8 mouse cellular contexts compared by ENCODE assay signal in the genomic region with DNA sequence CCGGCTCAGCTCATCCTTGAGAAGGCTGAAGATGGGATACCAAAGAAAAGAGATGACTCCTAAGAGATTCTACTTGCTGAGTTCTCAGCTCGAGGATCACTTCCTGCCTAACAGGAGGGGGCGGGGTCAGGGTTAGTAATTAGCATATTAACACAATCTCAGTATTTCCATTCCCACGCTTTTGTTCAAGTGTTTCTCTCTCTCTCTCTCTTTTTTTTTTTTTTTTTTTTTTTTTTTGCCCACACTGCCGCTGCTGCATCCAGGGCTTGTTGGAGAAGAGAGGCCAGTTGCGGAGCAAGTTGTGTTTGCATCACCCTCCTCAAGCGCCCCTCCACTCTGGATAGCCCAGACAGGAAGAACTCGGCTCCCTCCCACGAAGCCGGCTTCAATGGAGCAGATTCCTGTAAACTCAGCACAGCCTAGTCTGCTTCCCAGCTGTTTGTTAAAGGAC. TPM values are rescaled to one million over a fixed set of nuclear protein-coding genes. Genes with fewer than 3 reads are reported as not detected.
A peak's percentile ranks its signal among the peaks of the same experiment; 100 is the strongest.
DNase-seq lines count a peak whose midpoint lies in the region; ATAC-seq and TF ChIP-seq lines count a peak whose summit lies in the region.

No protein-coding gene starts in this region.

- no peaks in the 10 kb centered on the region for H3K9me3 ChIP-seq in hindbrain, embryonic 14.5 days (ENCODE audit: control insufficient read depth, low read length)
- H3K9me3 ChIP-seq in liver, embryonic 14.5 days (ENCODE audit: control insufficient read depth, low read length), result no peaks in the 10 kb centered on the region

- TF ChIP-seq EP300 in liver, embryonic 14.5 days (IDR thresholded peaks at IDR 0.05; ENCODE audit: low read depth), result no peak

- peak overlapping the region; percentile 34 for H3K9ac ChIP-seq in hindbrain, embryonic 14.5 days
- no peak overlapping the region for H3K9ac ChIP-seq in liver, embryonic 14.5 days (replicated peaks)

- H3K4me1 ChIP-seq in hindbrain, embryonic 14.5 days (replicated peaks; ENCODE audit: control insufficient read depth, insufficient read depth, low read length), result peaks cover 6% of the 10 kb centered on the region; the same call in 1 of the 2 replicates
- peaks cover 0 to 3% of the 10 kb centered on the region in 2 experiments; a peak in 2 of 4 replicates for H3K4me1 ChIP-seq in liver, embryonic 14.5 days (replicated peaks; ENCODE audit: control insufficient read depth in 2 of 2, insufficient read depth in 2 of 2, low read length in 1 of 2)

- ATAC-seq in hindbrain, embryonic 14.5 days (ENCODE audit: low FRiP score), result no peak
- no peak for ATAC-seq in liver, embryonic 14.5 days (ENCODE audit: insufficient read depth)

- TF ChIP-seq CTCF in liver, embryonic 14.5 days (IDR thresholded peaks at IDR 0.05; ENCODE audit: low read depth), result no peak

- no peaks in the 10 kb centered on the region for H3K27me3 ChIP-seq in hindbrain, embryonic 14.5 days (ENCODE audit: control insufficient read depth, insufficient read depth, low read length)
- no peaks in the 10 kb centered on the region for H3K27me3 ChIP-seq in liver, embryonic 14.5 days (ENCODE audit: control insufficient read depth, insufficient read depth, low read length)

- DNase-seq in ES-CJ7 (ENCODE audit: low read depth, low spot score), result peak; percentile 42
- DNase-seq in embryo, embryonic 11 days, result peak; percentile 71
- DNase-seq in hindbrain, embryonic 14.5 days (ENCODE audit: low spot score), result peak; percentile 54
- DNase-seq in liver, embryonic 14.5 days (ENCODE audit: low read depth in 3 of 3, low spot score in 3 of 3), result no peak
- DNase-seq in retina, postnatal 1 day, result peak; percentile 60
- no peak for DNase-seq in right cerebral cortex, postnatal 14 days
- no peak for DNase-seq in natural killer cell, adult 2 months (ENCODE audit: low spot score in 2 of 2)
- no peak for DNase-seq in urinary bladder, postnatal 14 days (ENCODE audit: low spot score)

- WGBS in hindbrain, embryonic 14.5 days, result 8% methylated on average over 10 of the region's 10 CpGs
- 7% methylated on average over 10 of the region's 10 CpGs for WGBS in liver, embryonic 14.5 days (ENCODE audit: insufficient replicate concordance)

- peak overlapping the region; percentile 14; the same call in 1 of the 2 replicates for H3K4me3 ChIP-seq in hindbrain, embryonic 14.5 days (replicated peaks; ENCODE audit: low read length)
- H3K4me3 ChIP-seq in liver, embryonic 14.5 days (ENCODE audit: insufficient read depth in 1 of 2, low read depth in 2 of 2, low read length in 2 of 2), result no peak overlapping the region

- H3K27ac ChIP-seq in hindbrain, embryonic 14.5 days, result peak overlapping the region; percentile 43; the same call in 1 of the 2 replicates
- no peak overlapping the region for H3K27ac ChIP-seq in liver, embryonic 14.5 days

- no peaks in the 10 kb centered on the region for H3K36me3 ChIP-seq in hindbrain, embryonic 14.5 days (replicated peaks; ENCODE audit: control insufficient read depth, insufficient read depth)
- no peaks in the 10 kb centered on the region for H3K36me3 ChIP-seq in liver, embryonic 14.5 days (replicated peaks; ENCODE audit: control insufficient read depth, insufficient read depth, low read depth)

- H3K4me2 ChIP-seq in hindbrain, embryonic 14.5 days (replicated peaks), result peak overlapping the region; percentile 49
- H3K4me2 ChIP-seq in liver, embryonic 14.5 days (ENCODE audit: low read depth), result peak overlapping the region; percentile 6; the same call in 1 of the 2 replicates

RNA-seq across cellular contexts. Expression of gene Kank4, which starts 27.5 kb away (rescaled TPM):
- 0.95 and 1.0 TPM in 2 replicates for polyA plus RNA-seq in hindbrain, embryonic 14.5 days (2014; fragmentation: Nextera tagmentation; extraction: Ambion mirVana)
- polyA plus RNA-seq in liver, embryonic 14.5 days (2012; rRNA removed), result 0.08 and 0.17 TPM in 2 replicates
- 0.04 and 0.05 TPM in 2 replicates for polyA plus RNA-seq in liver, embryonic 14.5 days (2014; fragmentation: Nextera tagmentation; extraction: Ambion mirVana)

RNA-seq across cellular contexts. Expression of gene I0C0044D17Rik, which starts 33.8 kb away (rescaled TPM):
- polyA plus RNA-seq in hindbrain, embryonic 14.5 days (2014; fragmentation: Nextera tagmentation; extraction: Ambion mirVana), result not detected in 2 replicates
- polyA plus RNA-seq in liver, embryonic 14.5 days (2012; rRNA removed), result not detected in 2 replicates
- not detected in 2 replicates for polyA plus RNA-seq in liver, embryonic 14.5 days (2014; fragmentation: Nextera tagmentation; extraction: Ambion mirVana)

Comparison
In these comparisons a context has a peak if more than half of its experiments do, and no peak if none do; other contexts are left out.
1. DNase-seq: peak in ES-CJ7 (single experiment), embryo, embryonic 11 days (single experiment), hindbrain, embryonic 14.5 days (single experiment) and retina, postnatal 1 day (single experiment); none in liver, embryonic 14.5 days (0 of 3), right cerebral cortex, postnatal 14 days (single experiment), natural killer cell, adult 2 months (0 of 2) and urinary bladder, postnatal 14 days (single experiment).